Mouse (Mus musculus) yolk sac, embryonic 10.5 days (tissue): ENCODE results near the gene Ostm1.

Source experiments
- DNase-seq: peaks from one replicate; pipeline ENCODE4 v3.0.0-alpha.2; 2017; ENCODE audit warnings: low spot score

Ostm1 gene

GRCm38 (mm10) chr10:42583902-42584435 lies 347 bp downstream of the Ostm1 start:
- DNase-seq = no peak

- no peak for DNase-seq
Observed at GRCm38 (mm10) chr10:42584436-42584983, 888 bp downstream of the Ostm1 start.

GRCm38 (mm10) chr10:42585156-42585555 lies 1.5 kb downstream of the Ostm1 start:
- no peak for DNase-seq

GRCm38 (mm10) chr10:42585596-42586305 lies 2.1 kb downstream of the Ostm1 start:
- DNase-seq = no peak

GRCm38 (mm10) chr10:42587961-42588750 lies 4.5 kb downstream of the Ostm1 start:
- no peak for DNase-seq

- no peak for DNase-seq
Observed at GRCm38 (mm10) chr10:42589505-42589904, 5.9 kb downstream of the Ostm1 start.

GRCm38 (mm10) chr10:42590261-42591184 lies 6.9 kb downstream of the Ostm1 start:
- no peak for DNase-seq

GRCm38 (mm10) chr10:42591185-42591992 lies 7.8 kb downstream of the Ostm1 start:
- no peak for DNase-seq

- DNase-seq = no peak
Observed at GRCm38 (mm10) chr10:42591993-42592686, 8.5 kb downstream of the Ostm1 start.

GRCm38 (mm10) chr10:42593201-42593600 lies 9.6 kb downstream of the Ostm1 start:
- DNase-seq = no peak

- DNase-seq = no peak
Observed at GRCm38 (mm10) chr10:42598615-42599014, 15.0 kb downstream of the Ostm1 start.

GRCm38 (mm10) chr10:42601556-42601955 lies 17.9 kb downstream of the Ostm1 start:
- no peak for DNase-seq

GRCm38 (mm10) chr10:42604874-42605273 lies 21.3 kb downstream of the Ostm1 start:
- DNase-seq = no peak

- no peak for DNase-seq
Observed at GRCm38 (mm10) chr10:42606757-42607156, 23.1 kb downstream of the Ostm1 start.

GRCm38 (mm10) chr10:42613075-42613474 lies 29.5 kb downstream of the Ostm1 start:
- DNase-seq = no peak

GRCm38 (mm10) chr10:42613639-42614381 lies 30.2 kb downstream of the Ostm1 start:
- no peak for DNase-seq

- DNase-seq = no peak
Observed at GRCm38 (mm10) chr10:42614766-42615165, 31.1 kb downstream of the Ostm1 start.

- DNase-seq = no peak
Observed at GRCm38 (mm10) chr10:42618291-42618690, 34.7 kb downstream of the Ostm1 start.

- DNase-seq = no peak
Observed at GRCm38 (mm10) chr10:42625907-42626306, 42.3 kb downstream of the Ostm1 start.
